Mouse (Mus musculus) CH12.LX (cell line): Measurements from ENCODE around the gene Angptl7. TPM values are rescaled to one million over a fixed set of nuclear protein-coding genes. Genes with fewer than 3 reads are reported as not detected.

Experiments used
- DNase-seq: peaks from one replicate; pipeline ENCODE4 v3.0.0-alpha.2; 2013; ENCODE audit errors: extremely low read depth
- H3K27ac ChIP-seq: 2 replicates; pipeline ENCODE4 v1.5.1; 2012; ENCODE audit warnings: low read depth, mild to moderate bottlenecking, control low read depth, moderate library complexity; ENCODE audit not compliant: insufficient read depth
- H3K27me3 ChIP-seq: replicated peaks from 2 replicates; pipeline ENCODE3; 2012; ENCODE audit warnings: inconsistent platforms
- H3K36me3 ChIP-seq, 2 experiments: replicated peaks in 1 of 2; 2 replicates each; pipeline versions ENCODE3 to v1.6.1; 2012; ENCODE audit warnings: inconsistent platforms in 1 of 2, low read length in 1 of 2, mild to moderate bottlenecking in 1 of 2, mixed read lengths in 1 of 2, moderate library complexity in 1 of 2; ENCODE audit not compliant: control insufficient read depth in 1 of 2, insufficient read depth in 1 of 2
- H3K4me1 ChIP-seq, 2 experiments: 2 replicates each; pipeline ENCODE4 v1.6.1; 2012; ENCODE audit warnings: inconsistent platforms in 1 of 2, moderate library complexity in 1 of 2; ENCODE audit not compliant: insufficient read depth in 2 of 2, control insufficient read depth in 1 of 2
- H3K4me2 ChIP-seq: 2 replicates; pipeline ENCODE4 v1.6.1; 2012; ENCODE audit warnings: low read depth, mild to moderate bottlenecking, control low read depth; ENCODE audit not compliant: poor library complexity, insufficient read depth, severe bottlenecking
- H3K4me3 ChIP-seq, 3 experiments: fragments of 150-350 bp in 1 of 3; sonication (generic) in 1 of 3; replicated peaks in 1 of 3; 2 replicates each; pipeline versions ENCODE3 to v1.5.1; 2011 to 2012; ENCODE audit warnings: low read depth in 2 of 3, low read length in 2 of 3, mild to moderate bottlenecking in 2 of 3, moderate library complexity in 2 of 3, control low read depth in 1 of 3, improper control_type of control experiment in 1 of 3, inconsistent platforms in 1 of 3, mixed read lengths in 1 of 3; ENCODE audit not compliant: poor library complexity in 1 of 3
- H3K79me2 ChIP-seq: replicated peaks from 2 replicates; pipeline ENCODE4 v1.6.1; 2012; ENCODE audit warnings: mild to moderate bottlenecking, moderate library complexity; ENCODE audit not compliant: control insufficient read depth, poor library complexity, insufficient read depth, severe bottlenecking; ENCODE audit errors: extremely low read depth
- H3K9ac ChIP-seq: 2 replicates; pipeline ENCODE4 v1.6.1; 2012; ENCODE audit warnings: low read depth, mild to moderate bottlenecking, control low read depth, moderate library complexity; ENCODE audit not compliant: insufficient read depth
- H3K9me3 ChIP-seq: replicated peaks from 2 replicates; pipeline ENCODE3; 2012; ENCODE audit warnings: low read length, inconsistent platforms, mixed read lengths
- BHLHE40 ChIP-seq: IDR thresholded peaks from 2 replicates; pipeline ENCODE4 v1.6.1; 2011; ENCODE audit warnings: mild to moderate bottlenecking, low read depth, low read length, improper control_type of control experiment
- CHD1 ChIP-seq: IDR thresholded peaks from 2 replicates; pipeline ENCODE4 v1.6.1; 2012; ENCODE audit warnings: low read depth, low read length, improper control_type of control experiment, inconsistent platforms
- CHD2 ChIP-seq: IDR thresholded peaks from 2 replicates; pipeline ENCODE4 v1.6.1; 2011; ENCODE audit warnings: low read length, improper control_type of control experiment
- CTCF ChIP-seq, 2 experiments: IDR thresholded peaks in 1 of 2; conservative IDR thresholded peaks in 1 of 2; 2 replicates each; pipeline ENCODE4 v1.5.1; 2011 to 2012; ENCODE audit warnings: low read depth in 2 of 2, low read length in 2 of 2, improper control_type of control experiment in 1 of 2, inconsistent platforms in 1 of 2, mild to moderate bottlenecking in 1 of 2, moderate library complexity in 1 of 2
- E2F4 ChIP-seq: IDR thresholded peaks from 2 replicates; pipeline ENCODE4 v1.6.1; 2011; ENCODE audit warnings: low read depth, low read length, improper control_type of control experiment; ENCODE audit not compliant: insufficient replicate concordance
- ELF1 ChIP-seq: IDR thresholded peaks from 2 replicates; pipeline ENCODE4 v1.6.1; 2014; ENCODE audit warnings: low read depth, mild to moderate bottlenecking, inconsistent platforms, low read length, improper control_type of control experiment
- EP300 ChIP-seq: IDR thresholded peaks from 2 replicates; pipeline ENCODE4 v1.6.1; 2011; ENCODE audit warnings: low read length, improper control_type of control experiment
- ETS1 ChIP-seq: conservative IDR thresholded peaks from 2 replicates; pipeline ENCODE4 v1.6.1; 2012; ENCODE audit warnings: low read depth, mild to moderate bottlenecking, inconsistent platforms, low read length, improper control_type of control experiment, moderate library complexity
- HCFC1 ChIP-seq: IDR thresholded peaks from 2 replicates; pipeline ENCODE4 v1.6.1; 2012; ENCODE audit warnings: low read depth, mild to moderate bottlenecking, inconsistent platforms, low read length, improper control_type of control experiment
- IRF4 ChIP-seq: IDR thresholded peaks from 2 replicates; pipeline ENCODE4 v1.6.1; 2014; ENCODE audit warnings: low read depth, mild to moderate bottlenecking, inconsistent platforms, low read length, improper control_type of control experiment
- JUND ChIP-seq: conservative IDR thresholded peaks from 2 replicates; pipeline ENCODE4 v1.6.1; 2011; ENCODE audit warnings: low read depth, low read length, improper control_type of control experiment
- KAT2A ChIP-seq: IDR thresholded peaks from 2 replicates; pipeline ENCODE4 v1.6.1; 2012; ENCODE audit warnings: low read length, improper control_type of control experiment, inconsistent platforms; ENCODE audit not compliant: insufficient replicate concordance
- MAFK ChIP-seq: IDR thresholded peaks from 2 replicates; pipeline ENCODE4 v1.6.1; 2011; ENCODE audit warnings: low read length, improper control_type of control experiment; ENCODE audit not compliant: insufficient replicate concordance
- MAX ChIP-seq: IDR thresholded peaks from 2 replicates; pipeline ENCODE4 v1.6.1; 2011; ENCODE audit warnings: low read length, improper control_type of control experiment
- MAZ ChIP-seq: IDR thresholded peaks from 2 replicates; pipeline ENCODE4 v1.6.1; 2012; ENCODE audit warnings: low read depth, mild to moderate bottlenecking, inconsistent platforms, low read length, improper control_type of control experiment, moderate library complexity
- MEF2A ChIP-seq: IDR thresholded peaks from 2 replicates; pipeline ENCODE4 v1.6.1; 2014; ENCODE audit warnings: low read depth, mild to moderate bottlenecking, inconsistent platforms, low read length, improper control_type of control experiment, borderline replicate concordance
- MYC ChIP-seq: IDR thresholded peaks from 2 replicates; pipeline ENCODE4 v1.6.1; 2011; ENCODE audit warnings: low read depth, mild to moderate bottlenecking, improper control_type of control experiment, low read length
- NELFE ChIP-seq: IDR thresholded peaks from 2 replicates; pipeline ENCODE4 v1.6.1; 2011; ENCODE audit warnings: low read depth, low read length, improper control_type of control experiment
- NRF1 ChIP-seq: IDR thresholded peaks from 2 replicates; pipeline ENCODE4 v1.6.1; 2014; ENCODE audit warnings: low read depth, mild to moderate bottlenecking, inconsistent platforms, low read length, improper control_type of control experiment, moderate library complexity
- PAX5 ChIP-seq: IDR thresholded peaks from 2 replicates; pipeline ENCODE4 v1.6.1; 2012; ENCODE audit warnings: low read length, inconsistent platforms, mixed read lengths
- POLR2AphosphoS2 ChIP-seq: IDR thresholded peaks from 2 replicates; pipeline ENCODE4 v1.6.1; 2011; ENCODE audit warnings: low read depth, low read length, improper control_type of control experiment
- RAD21 ChIP-seq: IDR thresholded peaks from 2 replicates; pipeline ENCODE4 v1.6.1; 2011; ENCODE audit warnings: low read depth, mild to moderate bottlenecking, low read length, improper control_type of control experiment, moderate library complexity
- SIN3A ChIP-seq: IDR thresholded peaks from 2 replicates; pipeline ENCODE4 v1.6.1; 2012; ENCODE audit warnings: low read length, improper control_type of control experiment, inconsistent platforms
- TBP ChIP-seq: conservative IDR thresholded peaks from 2 replicates; pipeline ENCODE4 v1.6.1; 2011; ENCODE audit warnings: low read depth, low read length, improper control_type of control experiment
- ZC3H11A ChIP-seq: IDR thresholded peaks from 2 replicates; pipeline ENCODE4 v1.6.1; 2012; ENCODE audit warnings: low read depth, mild to moderate bottlenecking, inconsistent platforms, low read length, improper control_type of control experiment
- ZKSCAN1 ChIP-seq: IDR thresholded peaks from 2 replicates; pipeline ENCODE4 v1.6.1; 2012; ENCODE audit warnings: low read depth, inconsistent platforms, low read length, improper control_type of control experiment, borderline replicate concordance
- ZMIZ1 ChIP-seq: IDR thresholded peaks from 2 replicates; pipeline ENCODE4 v1.6.1; 2012; ENCODE audit warnings: low read depth, mild to moderate bottlenecking, inconsistent platforms, low read length, improper control_type of control experiment
- ZNF384 ChIP-seq: IDR thresholded peaks from 2 replicates; pipeline ENCODE4 v1.6.1; 2012; ENCODE audit warnings: low read depth, low read length, improper control_type of control experiment, inconsistent platforms
- dilution Hi-C: fragments of 300-500 bp; cut with MboI; formaldehyde crosslinking; loops from 2 replicates; pipeline ENCODE4 v1.14.3; 2020; ENCODE audit warnings: low sequenced_read_pairs; ENCODE audit not compliant: extremely low pct_unique_long_range_greater_than_20kb, extremely low pct_ligation_motif_present
- in situ Hi-C: fragments of 300-500 bp; cut with MboI; formaldehyde crosslinking; loops from 3 replicates; pipeline ENCODE4 v1.14.3; 2019; ENCODE audit warnings: low sequenced_read_pairs, low pct_ligation_motif_present, low pct_unique_long_range_greater_than_20kb, mixed read lengths
- polyA plus RNA-seq: library from polyadenylated mRNA; unstranded; fragments of >175 nt; gene quantifications from 2 replicates; pipeline ENCODE4 v1.2.1, GENCODE M21; 2012; ENCODE audit warnings: low read depth; ENCODE audit not compliant: insufficient read length
- total RNA-seq, 2 experiments: library from RNA; depleted of rRNA; stranded (reverse); fragments of 300-350 nt in 1 of 2; fragments of >200 nt in 1 of 2; gene quantifications; 2 replicates each; pipeline ENCODE4 v1.2.3; 2012 to 2014

Gene Angptl7
- total and polyA plus RNA-seq, 3 experiments: 0.14 TPM; not detected in 2

GRCm38 (mm10) chr4:148511334-148511733, 11.1 kb upstream of the Angptl7 start:
- Histone ChIP-seq H3K36me3 (peaks cover 37 to 80% of the 10 kb centered on the region in 2 experiments), H3K4me1 (peaks cover 5 to 11% of the 10 kb centered on the region in 2 experiments), H3K79me2 (no peaks in the 10 kb centered on the region), H3K27me3 (no peaks in the 10 kb centered on the region), H3K9ac (no peak overlapping the region), H3K4me3 (no peak overlapping the region), H3K9me3 (peaks cover 9% of the 10 kb centered on the region), H3K4me2 (no peak overlapping the region), H3K27ac (no peak overlapping the region)
- no peak for TF ChIP-seq E2F4
- no peak for TF ChIP-seq MEF2A
- TF ChIP-seq NELFE: no peak
- no peak for TF ChIP-seq CHD2
- no peak for TF ChIP-seq RAD21
- TF ChIP-seq MAZ: no peak
- no peak for TF ChIP-seq CHD1
- no peak for TF ChIP-seq ZNF384
- TF ChIP-seq EP300: no peak
- TF ChIP-seq ZC3H11A: no peak
- no peak for TF ChIP-seq IRF4
- no peak for TF ChIP-seq TBP
- no peak for TF ChIP-seq BHLHE40
- no peak for TF ChIP-seq POLR2AphosphoS2
- TF ChIP-seq HCFC1: no peak
- TF ChIP-seq JUND: no peak
- TF ChIP-seq MYC: no peak
- no peak for TF ChIP-seq MAX
- TF ChIP-seq CTCF (conservative IDR thresholded peaks at IDR 0.05 in 1 of 2, IDR thresholded peaks at IDR 0.05 in 1 of 2; ENCODE audit: low read depth in 2 of 2, low read length in 2 of 2): no peak
- dilution Hi-C loops (no loop called here), in situ Hi-C loops (no loop called here)
- no peak for DNase-seq

GRCm38 (mm10) chr4:148510691-148511090, 10.4 kb upstream of the Angptl7 start:
- TF ChIP-seq JUND: no peak
- no peak for TF ChIP-seq ETS1
- TF ChIP-seq ZKSCAN1: no peak
- TF ChIP-seq SIN3A: no peak
- no peak for TF ChIP-seq PAX5
- TF ChIP-seq KAT2A: no peak
- TF ChIP-seq MAFK: no peak
- TF ChIP-seq CTCF (conservative IDR thresholded peaks at IDR 0.05 in 1 of 2, IDR thresholded peaks at IDR 0.05 in 1 of 2; ENCODE audit: low read depth in 2 of 2, low read length in 2 of 2): no peak
- TF ChIP-seq MAX: no peak
- no peak for TF ChIP-seq CHD2
- TF ChIP-seq NRF1: no peak
- TF ChIP-seq ELF1: no peak
- TF ChIP-seq ZMIZ1: no peak
- H3K9ac ChIP-seq: no peak overlapping the region
- no peak overlapping the region for H3K27ac ChIP-seq
- H3K9me3 ChIP-seq: peaks cover 9% of the 10 kb centered on the region
- peaks cover 34 to 82% of the 10 kb centered on the region in 2 experiments for H3K36me3 ChIP-seq
- peaks cover 5 to 11% of the 10 kb centered on the region in 2 experiments for H3K4me1 ChIP-seq
- no peaks in the 10 kb centered on the region for H3K27me3 ChIP-seq
- in situ Hi-C loops: no loop called here
- no peaks in the 10 kb centered on the region for H3K79me2 ChIP-seq
- H3K4me3 ChIP-seq: no peak overlapping the region
- no peak for DNase-seq
- dilution Hi-C loops: no loop called here
- no peak overlapping the region for H3K4me2 ChIP-seq
